Comparison of ENCODE assay signal across 9 mouse cellular contexts in the genomic region with DNA sequence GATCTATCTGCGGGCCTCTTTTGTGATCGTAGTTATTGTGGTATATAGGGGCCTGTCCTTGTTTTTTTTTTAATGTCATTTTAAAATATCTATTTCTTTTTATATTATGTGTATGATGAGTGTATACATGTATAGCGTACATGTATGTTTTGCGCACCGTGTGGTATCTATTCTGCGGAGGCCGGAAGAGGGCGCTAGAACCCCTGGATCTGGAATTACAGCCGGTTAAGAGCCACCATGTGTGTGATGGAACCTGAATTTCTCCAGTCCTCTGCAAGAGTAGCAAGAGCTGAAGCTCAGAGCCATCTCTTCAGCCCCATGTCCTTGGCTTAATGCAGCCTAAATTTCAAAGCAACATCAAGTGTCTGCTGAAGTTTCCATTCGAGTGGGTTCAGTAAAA.
DNase-seq lines count a peak whose midpoint lies in the region.
"Had no signal": no experiment of that assay in that cellular context is flagged by ENCODE, and none has a peak within 500 bp of the region (broad histone marks: within the 10 kb centered on the region; RNA-seq: fewer than 3 reads in every experiment).

No protein-coding gene starts in this region.

- peak; percentile 31 for DNase-seq in embryo, embryonic 10.5 days (ENCODE audit: low spot score)
- DNase-seq in embryo, embryonic 10 days (ENCODE audit: low spot score): no peak
- peak; percentile 29 to 75 for DNase-seq in spleen, postnatal 4 days (ENCODE audit: low spot score in 2 of 2)
- no peak for DNase-seq in spleen, adult 18-20 months
- DNase-seq in induced T-regulatory cell, adult 2 months (ENCODE audit: low read depth): peak; percentile 37
- DNase-seq in testis, postnatal 10 days (ENCODE audit: low spot score): peak; percentile 45
- DNase-seq in cerebellum, postnatal 25 days: no peak
- no peak for DNase-seq in left cerebral cortex, adult 9 months (ENCODE audit: low spot score in 2 of 2)
- DNase-seq: gastrocnemius, postnatal 36 days had no signal

Comparison
In these comparisons a context has a peak if more than half of its experiments do, and no peak if none do; other contexts are left out.
1. DNase-seq: peak in embryo, embryonic 10.5 days (single experiment), spleen, postnatal 4 days (2 of 2), induced T-regulatory cell, adult 2 months (single experiment) and testis, postnatal 10 days (single experiment); none in embryo, embryonic 10 days (single experiment), spleen, adult 18-20 months (0 of 2), cerebellum, postnatal 25 days (0 of 2) and left cerebral cortex, adult 9 months (0 of 2).